Mouse (Mus musculus) bone marrow macrophage, adult 2 months (primary cell): ENCODE measurements around the gene Ccdc163. TPM values are rescaled to one million over a fixed set of nuclear protein-coding genes. Genes with fewer than 3 reads are reported as not detected.
A peak's percentile ranks its signal among the peaks of the same experiment; 100 is the strongest.
"Not testable (repeated sequence)": the region's sequence is repeated elsewhere in the genome, so short reads cannot be mapped to it uniquely, and the experiment has no call there.

Source experiments
- H3K27ac ChIP-seq: 2 replicates; pipeline ENCODE4 v1.5.1; 2012; ENCODE audit warnings: low read depth, low read length; ENCODE audit not compliant: insufficient read depth
- H3K4me1 ChIP-seq: 2 replicates; pipeline ENCODE4 v1.6.1; 2012; ENCODE audit warnings: low read length; ENCODE audit not compliant: control insufficient read depth, insufficient read depth
- H3K4me3 ChIP-seq: 2 replicates; pipeline ENCODE4 v1.5.1; 2012; ENCODE audit warnings: mild to moderate bottlenecking, low read length, moderate library complexity; ENCODE audit not compliant: insufficient read depth
- CTCF ChIP-seq: IDR thresholded peaks from 2 replicates; pipeline ENCODE4 v1.5.1; 2012; ENCODE audit warnings: low read depth, mild to moderate bottlenecking, low read length, moderate library complexity
- POLR2A ChIP-seq: IDR thresholded peaks from 2 replicates; pipeline ENCODE4 v1.6.1; 2012; ENCODE audit warnings: mild to moderate bottlenecking, low read depth, low read length, borderline replicate concordance
- polyA plus RNA-seq: library from polyadenylated mRNA; stranded (reverse); fragments of >200 nt; gene quantifications from 2 replicates; pipeline ENCODE4 v1.2.4, GENCODE M21; 2012; ENCODE audit not compliant: missing spikeins, insufficient read depth, insufficient read length

Ccdc163 gene
- 54.8 and 71.5 TPM in 2 replicates for polyA plus RNA-seq

GRCm38 (mm10) chr4:116708201-116708764 is at the start of gene Ccdc163, which contains the start of gene Mmachc:
Ccdc163 (plus strand) TSS chr4:116708509.
Mmachc (minus strand) TSS chr4:116708406.
- Histone ChIP-seq H3K4me1 (peaks cover 9% of the 10 kb centered on the region), H3K27ac (0 out of 2 replicates have a peak within 1 kb of the TSS, but pooled peaks have one; percentile 7), H3K4me3 (peak within 1 kb of the TSS; percentile 80)
- no peak for TF ChIP-seq POLR2A
- TF ChIP-seq CTCF: no peak

GRCm38 (mm10) chr4:116659474-116659873 is 48.8 kb upstream of the Ccdc163 start:
- no peak overlapping the region for H3K4me3 ChIP-seq
- peaks cover 42% of the 10 kb centered on the region for H3K4me1 ChIP-seq
- TF ChIP-seq POLR2A (no peak), CTCF (no peak)
- H3K27ac ChIP-seq: no peak overlapping the region

GRCm38 (mm10) chr4:116659916-116660315 is 48.4 kb upstream of the Ccdc163 start:
- H3K27ac ChIP-seq, H3K4me3 ChIP-seq: not testable (repeated sequence)
- peaks cover 42% of the 10 kb centered on the region for H3K4me1 ChIP-seq

DNA sequence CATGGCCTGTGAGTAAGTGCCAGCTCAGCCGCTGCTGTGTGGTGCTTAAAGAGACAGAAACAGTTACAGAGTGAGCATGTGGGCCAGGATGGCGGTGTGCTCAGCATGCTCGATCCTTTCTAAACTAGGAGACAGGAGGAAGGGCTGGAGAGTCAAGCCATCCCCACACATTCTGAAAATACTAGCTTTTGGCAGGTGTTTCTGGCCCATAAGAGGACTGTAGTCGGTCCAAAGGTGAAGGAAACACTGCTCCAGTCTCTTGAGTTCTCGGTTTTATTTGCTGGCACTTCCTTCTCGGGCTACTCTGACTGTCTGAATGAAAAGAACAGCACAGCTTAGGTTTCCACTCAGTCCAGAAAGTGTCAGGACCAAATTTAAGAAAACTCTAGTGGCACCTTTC is 47.5 kb upstream of the Ccdc163 start:
- no peak overlapping the region for H3K27ac ChIP-seq

DNA sequence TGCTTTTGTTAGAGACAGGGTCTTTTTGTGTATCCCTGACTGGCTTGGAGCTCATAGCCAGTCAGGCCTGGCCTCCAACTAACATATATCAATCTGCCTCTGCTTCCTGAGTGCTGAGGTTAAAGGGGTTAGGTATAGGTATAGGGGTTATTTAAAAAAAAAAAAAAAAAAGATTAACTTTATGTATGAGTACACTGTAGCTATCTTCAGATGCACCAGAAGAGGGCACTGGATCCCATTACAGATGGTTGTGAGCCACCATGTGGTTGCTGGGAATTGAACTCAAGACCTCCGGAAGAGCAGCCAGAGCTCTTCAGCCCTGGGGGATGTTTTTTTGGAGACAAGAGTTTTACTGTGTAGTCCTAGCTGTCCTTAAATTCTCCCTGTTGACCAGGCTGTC is 46.3 kb upstream of the Ccdc163 start:
- Histone ChIP-seq H3K4me3 (no peak overlapping the region), H3K27ac (no peak overlapping the region), H3K4me1 (peaks cover 38% of the 10 kb centered on the region)
- TF ChIP-seq CTCF: no peak
- TF ChIP-seq POLR2A: no peak

More for the DNA sequence above, 47.5 kb upstream of the Ccdc163 start:
- no peak for TF ChIP-seq CTCF
- TF ChIP-seq POLR2A: no peak
- H3K4me1 ChIP-seq: peaks cover 45% of the 10 kb centered on the region
- H3K4me3 ChIP-seq: no peak overlapping the region

DNA sequence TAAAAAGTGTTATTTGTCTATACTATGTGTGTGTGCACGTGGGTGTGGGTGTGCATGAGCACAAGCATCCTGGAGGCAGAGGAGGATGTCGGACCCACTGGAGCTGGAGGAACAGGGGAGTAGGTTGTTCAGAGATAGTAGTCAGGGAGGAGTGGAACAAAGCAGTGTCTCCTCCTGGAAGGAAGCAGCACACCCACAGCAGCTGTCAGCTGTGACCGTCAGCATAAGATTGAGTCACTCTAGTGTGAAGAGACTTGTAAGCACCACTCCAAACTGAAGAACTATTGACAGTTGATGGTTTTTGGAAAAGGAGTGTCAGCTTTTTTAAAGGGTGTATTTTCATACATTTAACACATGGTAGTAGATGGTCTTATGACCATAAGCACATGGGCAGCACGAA is 41.7 kb upstream of the Ccdc163 start:
- H3K4me3 ChIP-seq: no peak overlapping the region

GRCm38 (mm10) chr4:116668145-116668544 is 40.2 kb upstream of the Ccdc163 start:
- Histone ChIP-seq H3K4me3 (peak overlapping the region; percentile 47), H3K27ac (peak overlapping the region; percentile 100), H3K4me1 (peaks cover 51% of the 10 kb centered on the region)
- no peak for TF ChIP-seq CTCF
- TF ChIP-seq POLR2A: no peak

More for the DNA sequence above, 41.7 kb upstream of the Ccdc163 start:
- peaks cover 47% of the 10 kb centered on the region for H3K4me1 ChIP-seq
- peak overlapping the region; percentile 100 for H3K27ac ChIP-seq
- TF ChIP-seq CTCF (no peak), POLR2A (no peak)

DNA sequence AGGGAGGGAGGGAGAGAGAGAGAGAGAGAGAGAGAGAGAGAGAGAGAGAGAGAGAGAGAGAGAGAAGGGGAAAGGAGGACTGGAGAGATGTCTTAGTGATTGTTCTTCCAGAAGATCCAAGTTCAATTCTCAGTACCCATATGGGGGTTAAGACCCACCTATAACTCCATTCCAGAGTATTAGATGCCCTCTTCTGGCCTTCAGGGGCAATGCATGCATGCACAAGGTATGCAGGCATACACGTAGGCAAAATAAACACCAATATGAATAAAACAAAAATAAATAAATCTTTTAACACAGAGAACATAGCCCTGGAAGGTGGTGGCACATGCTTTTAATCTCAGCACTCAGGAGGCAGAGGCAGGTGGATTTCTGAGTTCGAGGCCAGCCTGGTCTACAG is 39.0 kb upstream of the Ccdc163 start:
- H3K4me3 ChIP-seq: no peak overlapping the region
- no peak for TF ChIP-seq POLR2A
- no peak for TF ChIP-seq CTCF
- H3K27ac ChIP-seq: peak overlapping the region; percentile 100
- H3K4me1 ChIP-seq: peaks cover 52% of the 10 kb centered on the region

DNA sequence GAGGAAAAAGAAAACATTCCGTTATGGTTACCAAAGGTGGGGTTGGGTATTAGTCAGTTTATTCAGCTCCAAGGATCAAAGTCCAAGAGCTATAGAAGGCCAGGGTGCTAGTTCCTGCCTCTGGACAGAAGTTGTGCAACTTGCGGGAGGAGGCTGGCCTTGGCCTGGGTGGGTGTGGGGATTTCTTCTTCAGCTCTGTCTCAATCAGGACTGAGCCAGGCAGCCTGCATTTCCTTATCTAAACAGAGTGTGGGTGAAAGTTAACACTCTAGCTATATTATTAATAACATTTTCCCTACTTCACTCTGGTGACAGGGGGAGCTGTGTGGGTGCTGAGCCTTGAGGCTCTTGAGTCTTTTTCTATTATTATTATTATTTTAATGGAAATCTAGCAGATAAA is 35.5 kb upstream of the Ccdc163 start:
- TF ChIP-seq POLR2A (no peak), CTCF (no peak)
- peak overlapping the region; percentile 81 for H3K27ac ChIP-seq
- H3K4me3 ChIP-seq: no peak overlapping the region
- peaks cover 43% of the 10 kb centered on the region for H3K4me1 ChIP-seq

- H3K27ac ChIP-seq, H3K4me3 ChIP-seq: not testable (repeated sequence)
- H3K4me1 ChIP-seq: peaks cover 51% of the 10 kb centered on the region
These were observed 33.5 kb upstream of the Ccdc163 start for GRCm38 (mm10) chr4:116674761-116675160.

DNA sequence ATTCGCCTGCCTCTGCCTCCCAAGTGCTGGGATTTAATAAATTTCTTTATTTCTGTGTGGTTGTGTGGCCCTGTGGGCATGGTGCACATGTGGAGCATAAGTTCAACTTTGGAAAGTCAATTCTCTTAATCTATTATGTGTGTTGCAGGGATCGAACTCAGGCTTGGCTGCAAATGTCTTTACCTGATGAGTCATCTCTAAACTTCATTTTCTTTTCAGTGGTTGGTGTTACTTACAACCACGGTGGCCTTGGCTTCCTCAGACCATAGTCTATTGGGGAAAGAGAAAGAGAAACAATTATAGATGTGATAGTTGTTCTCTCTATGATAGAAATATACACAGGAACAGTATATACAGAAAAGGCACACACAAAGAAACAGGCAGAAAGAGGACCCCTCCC is 32.3 kb upstream of the Ccdc163 start:
- peaks cover 43% of the 10 kb centered on the region for H3K4me1 ChIP-seq
- no peak overlapping the region for H3K4me3 ChIP-seq
- TF ChIP-seq POLR2A: no peak
- TF ChIP-seq CTCF: no peak
- H3K27ac ChIP-seq: no peak overlapping the region

DNA sequence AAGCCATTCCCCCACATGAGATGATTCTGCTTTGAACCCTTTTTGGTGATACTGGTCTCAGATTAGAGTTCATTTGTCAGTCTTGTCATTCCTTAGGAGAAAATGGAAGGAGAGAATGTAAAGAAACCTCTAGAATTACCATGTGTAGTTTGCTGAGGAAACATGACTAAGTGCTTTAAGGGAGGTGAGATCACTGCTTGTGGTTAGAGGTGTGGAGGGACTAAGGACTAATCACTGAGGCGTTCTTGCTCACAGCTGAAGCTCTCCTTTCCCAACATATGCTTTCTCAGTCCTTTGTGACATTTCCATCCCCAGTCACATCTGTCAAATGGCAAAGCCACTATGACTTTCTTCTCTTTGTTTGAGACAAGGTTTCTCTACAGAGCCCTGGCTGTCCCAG is 30.5 kb upstream of the Ccdc163 start:
- Histone ChIP-seq H3K4me3 (no peak overlapping the region), H3K4me1 (peaks cover 41% of the 10 kb centered on the region), H3K27ac (no peak overlapping the region)
- TF ChIP-seq POLR2A (no peak), CTCF (no peak)
